Mouse (Mus musculus) midbrain, embryonic 13.5 days (tissue): ENCODE data around the gene Drc1. TPM values are rescaled to one million over a fixed set of nuclear protein-coding genes. Genes with fewer than 3 reads are reported as not detected.

Source experiments
- ATAC-seq: fragments of 200-750 bp; cut with Nextera tagmentation; 2 replicates; pipeline ENCODE4 v1.8.0; 2017; ENCODE audit warnings: mild to moderate bottlenecking, moderate TSS enrichment, moderate library complexity
- H3K27ac ChIP-seq: fragments of 300-500 bp; sonication (generic); 2 replicates; pipeline ENCODE4 v1.5.1; 2015; ENCODE audit warnings: inconsistent platforms, mild to moderate bottlenecking, moderate library complexity
- H3K27me3 ChIP-seq: fragments of 300-500 bp; sonication (generic); 2 replicates; pipeline ENCODE4 v1.6.1; 2015; ENCODE audit warnings: mild to moderate bottlenecking, inconsistent platforms
- H3K36me3 ChIP-seq: fragments of 300-500 bp; sonication (generic); 2 replicates; pipeline ENCODE4 v1.6.1; 2015; ENCODE audit warnings: mild to moderate bottlenecking, inconsistent platforms
- H3K4me1 ChIP-seq: fragments of 300-500 bp; sonication (generic); replicated peaks from 2 replicates; pipeline ENCODE4 v1.6.1; 2015; ENCODE audit warnings: inconsistent platforms
- H3K4me2 ChIP-seq: fragments of 300-500 bp; sonication (generic); replicated peaks from 2 replicates; pipeline ENCODE4 v1.6.1; 2015; ENCODE audit warnings: moderate library complexity, mild to moderate bottlenecking, inconsistent platforms
- H3K4me3 ChIP-seq: fragments of 300-500 bp; sonication (generic); replicated peaks from 2 replicates; pipeline ENCODE4 v1.5.1; 2015; ENCODE audit warnings: mild to moderate bottlenecking, inconsistent platforms
- H3K9ac ChIP-seq: fragments of 300-500 bp; sonication (generic); replicated peaks from 2 replicates; pipeline ENCODE4 v1.6.1; 2015; ENCODE audit warnings: mild to moderate bottlenecking, inconsistent platforms
- H3K9me3 ChIP-seq: fragments of 300-500 bp; sonication (generic); 2 replicates; pipeline ENCODE4 v1.6.1; 2016; ENCODE audit warnings: mild to moderate bottlenecking, inconsistent platforms
- WGBS: fragments of 180-500 bp; shearing (Covaris S2); methylation state at CpG from one replicate; pipeline ENCODE4 v1.1.7; 2015; 5-methylcytosine and 5-hydroxymethylcytosine counted together
- polyA plus RNA-seq: library from polyadenylated mRNA; unstranded; fragments of >200 nt; fragmentation: Nextera tagmentation; extraction: Ambion mirVana; gene quantifications from 2 replicates; pipeline ENCODE4 v1.2.1, GENCODE M21; 2015

Gene Drc1
- polyA plus RNA-seq: 2.7 and 3.0 TPM in 2 replicates

DNA sequence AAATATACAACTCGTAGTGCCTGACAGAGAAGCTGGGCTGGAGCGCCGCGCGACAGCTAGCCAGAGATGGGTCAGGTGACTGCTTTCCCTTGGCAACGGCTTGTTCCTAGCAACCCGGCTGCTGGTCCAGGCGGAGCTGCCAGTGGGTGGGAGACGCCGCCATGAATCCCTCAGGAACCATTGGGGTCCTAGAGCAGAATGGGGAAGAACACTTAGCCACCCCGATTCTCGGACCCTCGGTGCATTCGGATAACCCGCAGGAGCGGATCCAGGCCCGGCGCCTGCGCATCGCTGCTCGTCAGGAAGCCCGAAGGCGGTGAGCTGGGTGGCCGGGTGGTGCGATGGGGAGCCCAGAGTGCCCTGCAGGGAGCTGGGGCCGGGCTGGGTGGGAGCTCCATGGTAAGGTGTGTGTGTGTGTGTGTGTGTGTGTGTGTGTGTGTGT, at the start of gene Drc1:
Drc1 (plus strand) TSS at position 98 of the 442 bp plus-strand sequence.
- Histone ChIP-seq H3K27ac (no peak within 1 kb of the TSS), H3K9me3 (peaks cover 6% of the 10 kb centered on the region; the same call in 1 of the 2 replicates), H3K4me1 (peaks cover 4% of the 10 kb centered on the region; the same call in 1 of the 2 replicates), H3K27me3 (no peaks in the 10 kb centered on the region), H3K4me3 (peak within 1 kb of the TSS; percentile 43), H3K36me3 (no peaks in the 10 kb centered on the region), H3K9ac (peak within 1 kb of the TSS; percentile 54), H3K4me2 (peak within 1 kb of the TSS; percentile 57)
- ATAC-seq: peak; percentile 97
- under 1% methylated on average over 23 of the region's 26 CpGs for WGBS

DNA sequence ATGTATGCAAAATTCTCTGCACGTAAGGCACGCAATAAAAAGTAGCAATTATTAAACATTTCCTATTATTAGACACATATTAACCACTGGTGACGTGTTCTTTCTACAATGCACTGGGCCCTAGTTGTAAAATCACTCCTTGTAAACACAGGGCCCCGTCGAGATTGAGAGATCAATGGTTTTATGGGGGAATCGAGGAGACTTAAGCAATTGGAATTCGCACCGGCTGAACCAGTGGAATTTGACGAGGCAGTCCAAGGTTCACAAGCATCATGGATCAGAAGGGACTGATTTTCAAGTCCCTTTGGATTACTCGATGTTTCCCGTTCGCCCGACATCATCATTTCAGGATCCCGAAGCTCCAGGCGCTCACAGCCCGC, 49.3 kb upstream of the Drc1 start:
- 45% methylated on average over 16 of the region's 16 CpGs for WGBS

DNA sequence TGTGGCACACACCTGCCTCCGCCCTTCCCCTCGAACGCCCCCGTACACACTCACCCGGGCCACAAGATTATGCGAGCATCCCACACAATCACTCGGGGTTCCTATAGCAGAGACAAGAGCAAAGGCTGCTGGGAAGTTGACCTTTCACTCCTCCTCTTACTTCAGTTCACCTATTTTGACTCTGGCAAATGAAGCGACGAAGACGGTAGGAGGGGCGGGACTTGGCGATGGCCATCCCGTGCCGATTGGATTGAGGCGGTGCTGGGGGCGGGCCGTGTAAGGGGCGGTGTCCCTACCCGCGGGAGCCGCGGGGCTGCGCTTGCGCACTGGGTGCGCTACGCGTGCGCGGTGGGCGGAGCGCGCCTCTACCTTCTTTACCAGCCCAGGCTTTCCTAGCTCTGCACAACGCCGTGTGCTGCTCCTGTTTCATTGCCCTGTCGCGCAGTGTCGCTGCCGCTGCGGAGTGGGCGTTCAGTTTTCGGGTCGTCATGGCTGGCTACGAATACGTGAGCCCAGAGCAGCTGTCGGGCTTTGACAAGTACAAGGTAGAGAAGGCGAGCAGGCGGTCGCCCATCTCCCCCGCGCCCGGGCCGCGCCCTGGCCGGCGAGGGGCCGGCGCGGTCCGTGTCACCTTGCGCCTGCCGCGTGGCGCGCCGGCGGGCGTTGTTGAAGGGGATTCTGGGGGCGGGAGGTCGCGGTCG, 48.8 kb upstream of the Drc1 start, which contains the start of gene Selenoi:
Selenoi (plus strand) TSS at position 311 of the 701 bp plus-strand sequence.
- ATAC-seq: peak; percentile 99
- H3K27me3 ChIP-seq: no peaks in the 10 kb centered on the region
- peak within 1 kb of the TSS; percentile 78 for H3K4me3 ChIP-seq
- peaks cover 31% of the 10 kb centered on the region for H3K4me1 ChIP-seq
- peak within 1 kb of the TSS; percentile 74 for H3K4me2 ChIP-seq
- 0 out of 2 replicates have a peak, but pooled peaks cover 2% of the 10 kb centered on the region for H3K9me3 ChIP-seq
- H3K36me3 ChIP-seq: peaks cover 5% of the 10 kb centered on the region
- peak within 1 kb of the TSS; percentile 92 for H3K27ac ChIP-seq
- H3K9ac ChIP-seq: peak within 1 kb of the TSS; percentile 91
- 4% methylated on average over 71 of the region's 71 CpGs for WGBS

More for the DNA sequence above, 49.3 kb upstream of the Drc1 start:
- peaks cover 31% of the 10 kb centered on the region for H3K4me1 ChIP-seq
- H3K4me3 ChIP-seq: peak overlapping the region; percentile 78
- 0 out of 2 replicates have a peak, but pooled peaks cover 2% of the 10 kb centered on the region for H3K9me3 ChIP-seq
- H3K36me3 ChIP-seq: peaks cover 5% of the 10 kb centered on the region
- peak overlapping the region; percentile 79 for H3K9ac ChIP-seq
- peak overlapping the region; percentile 84 for H3K27ac ChIP-seq
- H3K4me2 ChIP-seq: peak overlapping the region; percentile 74
- no peaks in the 10 kb centered on the region for H3K27me3 ChIP-seq
- no peak for ATAC-seq

DNA sequence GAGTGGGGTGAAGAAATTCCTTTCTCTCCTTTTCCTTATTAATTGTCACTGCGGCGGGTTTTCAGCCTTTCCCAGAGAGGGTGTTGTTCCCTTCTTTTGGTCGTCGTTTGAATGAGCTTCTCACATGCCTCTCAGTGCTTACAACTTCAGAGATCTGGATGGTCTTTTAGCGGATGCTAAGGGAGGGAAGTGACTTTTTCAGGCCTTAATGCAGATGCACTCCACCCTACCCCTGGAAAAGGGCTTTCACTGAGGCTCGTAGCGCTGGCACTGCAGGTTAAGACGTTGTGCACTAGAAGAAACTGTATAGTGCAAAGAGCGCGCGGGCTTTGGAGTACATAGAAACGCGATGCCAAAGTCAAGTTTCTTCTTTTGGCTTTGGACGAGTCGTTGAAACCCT, 48.1 kb upstream of the Drc1 start:
- peak overlapping the region; percentile 78 for H3K4me3 ChIP-seq
- no peaks in the 10 kb centered on the region for H3K27me3 ChIP-seq
- ATAC-seq: no peak
- peak overlapping the region; percentile 91 for H3K9ac ChIP-seq
- 2% methylated on average over 15 of the region's 15 CpGs for WGBS
- H3K4me1 ChIP-seq: peaks cover 31% of the 10 kb centered on the region
- peak overlapping the region; percentile 74 for H3K4me2 ChIP-seq
- peak overlapping the region; percentile 92 for H3K27ac ChIP-seq
- 0 out of 2 replicates have a peak, but pooled peaks cover 2% of the 10 kb centered on the region for H3K9me3 ChIP-seq
- H3K36me3 ChIP-seq: peaks cover 5% of the 10 kb centered on the region

DNA sequence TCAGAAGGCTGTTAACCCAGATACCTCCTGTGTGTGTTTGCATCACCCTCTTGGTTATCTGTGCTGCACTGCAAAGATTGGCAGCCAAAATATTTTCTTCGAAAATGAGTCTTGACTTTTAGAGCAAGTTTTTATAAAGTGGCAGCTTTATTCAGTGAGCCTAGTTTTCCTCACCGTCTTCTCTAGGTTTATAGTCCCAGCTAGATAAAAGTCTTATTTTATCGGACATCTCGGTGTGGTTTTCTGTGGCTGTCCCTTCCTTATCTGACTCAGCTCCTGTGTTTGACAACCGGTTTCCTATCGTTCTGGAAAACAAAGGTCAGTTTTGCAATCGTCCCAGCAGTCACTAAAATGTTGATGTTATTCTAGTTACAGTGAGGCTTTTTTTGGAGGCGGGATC, 47.2 kb upstream of the Drc1 start:
- WGBS: 79% methylated on average over 8 of the region's 8 CpGs

DNA sequence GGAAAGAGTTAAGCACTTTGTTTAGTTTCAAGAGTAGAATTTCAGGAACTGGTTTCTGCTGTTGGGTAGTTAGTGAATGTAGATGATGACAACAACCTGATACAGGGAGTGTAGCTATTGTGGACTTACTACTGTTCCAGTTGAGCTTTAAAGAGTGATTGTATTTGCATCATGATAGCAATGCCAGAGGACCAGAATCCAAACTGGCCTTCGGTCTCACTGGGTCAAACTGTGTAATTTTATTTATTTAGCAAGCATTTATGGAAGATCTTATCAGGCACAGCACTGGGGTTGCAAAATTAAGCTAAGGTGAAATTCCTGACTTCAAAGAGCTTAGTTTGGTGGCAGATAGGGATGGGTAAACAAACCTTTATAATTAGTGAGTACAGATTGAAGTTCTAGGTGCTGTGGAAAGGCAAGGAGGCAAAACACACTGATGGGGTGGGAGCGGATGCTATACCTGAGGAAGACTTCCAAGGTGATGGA, 45.5 kb upstream of the Drc1 start:
- H3K27ac ChIP-seq: no peak overlapping the region
- 99% methylated on average over 2 of the region's 2 CpGs for WGBS
- no peak overlapping the region for H3K4me2 ChIP-seq
- no peaks in the 10 kb centered on the region for H3K27me3 ChIP-seq
- no peak overlapping the region for H3K9ac ChIP-seq
- H3K9me3 ChIP-seq: no peaks in the 10 kb centered on the region
- no peak for ATAC-seq
- H3K4me3 ChIP-seq: no peak overlapping the region
- peaks cover 31% of the 10 kb centered on the region for H3K4me1 ChIP-seq
- peaks cover under 1% of the 10 kb centered on the region; the same call in 1 of the 2 replicates for H3K36me3 ChIP-seq

More for the DNA sequence above, 47.2 kb upstream of the Drc1 start:
- Histone ChIP-seq H3K9me3 (0 out of 2 replicates have a peak, but pooled peaks cover 2% of the 10 kb centered on the region), H3K36me3 (peaks cover 5% of the 10 kb centered on the region), H3K9ac (peak overlapping the region; percentile 91), H3K4me1 (peaks cover 31% of the 10 kb centered on the region), H3K27ac (no peak overlapping the region), H3K27me3 (no peaks in the 10 kb centered on the region), H3K4me3 (peak overlapping the region; percentile 78), H3K4me2 (peak overlapping the region; percentile 74)
- no peak for ATAC-seq

DNA sequence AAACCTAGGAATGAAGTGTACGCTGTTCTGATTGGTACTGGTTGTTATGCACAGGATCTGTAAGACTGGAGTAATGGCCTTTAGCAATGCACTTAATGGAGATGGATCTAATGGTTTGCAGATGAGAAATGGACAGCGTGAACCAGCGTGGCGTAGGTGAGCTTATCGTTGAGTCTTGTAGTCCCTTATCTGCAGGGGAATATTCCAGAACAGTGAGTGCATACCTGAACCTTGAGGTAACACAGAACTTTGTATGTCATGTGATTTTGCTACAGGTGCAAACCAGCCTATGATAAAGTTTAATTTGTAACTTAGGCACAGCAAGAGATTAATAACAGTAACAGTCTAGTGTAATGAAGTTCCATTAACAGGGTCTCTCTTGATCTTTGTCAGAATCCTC, 42.7 kb upstream of the Drc1 start:
- WGBS: 96% methylated on average over 5 of the region's 5 CpGs
- Histone ChIP-seq H3K9ac (no peak overlapping the region), H3K4me3 (no peak overlapping the region), H3K9me3 (no peaks in the 10 kb centered on the region), H3K4me1 (peaks cover 27% of the 10 kb centered on the region), H3K27ac (no peak overlapping the region), H3K4me2 (no peak overlapping the region), H3K36me3 (no peaks in the 10 kb centered on the region), H3K27me3 (no peaks in the 10 kb centered on the region)
- ATAC-seq: no peak

DNA sequence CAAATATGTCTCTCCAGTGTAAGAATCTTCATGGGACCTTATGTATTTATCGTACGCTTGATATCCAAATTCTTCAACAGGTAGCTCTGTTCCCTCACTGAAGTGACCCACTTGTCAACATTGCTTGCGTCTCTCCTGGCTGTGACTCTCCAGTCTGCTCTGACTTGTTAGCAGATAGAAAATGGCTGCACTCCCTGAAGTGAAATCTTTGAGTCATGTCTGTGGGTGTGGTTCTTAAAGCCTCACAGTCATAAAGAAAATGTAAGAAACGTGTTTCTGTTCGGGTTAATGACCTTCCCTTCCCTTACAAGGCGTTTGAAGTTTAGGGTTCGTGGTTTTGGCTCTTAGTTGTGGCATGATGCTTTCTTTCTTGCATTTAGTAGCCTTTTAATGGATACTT, 40.6 kb upstream of the Drc1 start:
- no peak overlapping the region for H3K9ac ChIP-seq
- peaks cover 18% of the 10 kb centered on the region for H3K4me1 ChIP-seq
- no peaks in the 10 kb centered on the region for H3K27me3 ChIP-seq
- H3K4me2 ChIP-seq: no peak overlapping the region
- H3K36me3 ChIP-seq: no peaks in the 10 kb centered on the region
- no peak overlapping the region for H3K27ac ChIP-seq
- WGBS: 94% methylated on average over 7 of the region's 7 CpGs
- ATAC-seq: no peak
- no peaks in the 10 kb centered on the region for H3K9me3 ChIP-seq
- no peak overlapping the region for H3K4me3 ChIP-seq

DNA sequence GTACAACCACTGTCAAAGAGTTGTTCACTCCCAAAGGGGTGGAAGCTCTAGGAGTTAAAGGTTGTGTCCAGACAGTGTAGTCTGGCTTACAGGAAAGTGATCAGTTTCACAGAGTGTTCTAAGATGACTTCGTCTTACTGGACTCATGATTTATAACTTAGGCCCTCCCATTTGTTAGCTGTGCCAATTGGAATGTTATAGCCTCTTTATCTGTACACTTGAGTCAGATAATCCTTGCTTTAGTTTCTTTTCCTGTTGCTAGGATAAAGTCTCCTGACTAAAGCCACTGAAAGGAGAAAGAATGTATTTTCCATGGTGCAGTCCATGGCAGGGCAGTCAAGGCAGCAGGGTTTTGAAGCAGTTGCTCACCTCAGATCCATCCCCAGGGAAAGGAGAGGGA, 38.8 kb upstream of the Drc1 start:
- Histone ChIP-seq H3K36me3 (peaks cover under 1% of the 10 kb centered on the region; the same call in 1 of the 2 replicates), H3K27ac (no peak overlapping the region), H3K9ac (no peak overlapping the region), H3K4me2 (no peak overlapping the region), H3K27me3 (no peaks in the 10 kb centered on the region), H3K9me3 (no peaks in the 10 kb centered on the region), H3K4me1 (peaks cover 18% of the 10 kb centered on the region), H3K4me3 (no peak overlapping the region)
- ATAC-seq: no peak
- 63% methylated on average over 1 of the region's 1 CpGs for WGBS

DNA sequence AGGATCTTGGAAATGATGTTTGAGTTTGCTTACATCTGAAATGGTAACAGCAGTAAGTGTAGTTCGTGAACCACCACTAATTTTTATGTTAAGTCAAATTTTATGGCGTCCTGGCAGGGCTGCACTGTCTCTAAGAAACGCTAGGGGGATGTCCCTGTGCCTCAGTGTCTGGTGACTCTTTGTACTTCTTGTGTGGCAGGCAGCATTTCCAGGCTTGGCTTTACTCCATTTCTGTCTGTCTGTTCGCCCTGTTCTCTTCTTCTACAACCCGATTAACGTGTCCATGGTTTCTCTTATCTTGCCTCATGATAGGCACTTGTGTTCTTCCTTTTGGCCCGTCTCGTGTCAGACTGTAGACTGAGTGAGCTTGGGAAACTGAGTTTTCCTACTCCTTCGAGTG, 37.4 kb upstream of the Drc1 start:
- H3K27ac ChIP-seq: no peak overlapping the region; the same call in 1 of the 2 replicates
- H3K4me1 ChIP-seq: peaks cover 18% of the 10 kb centered on the region
- H3K9me3 ChIP-seq: no peaks in the 10 kb centered on the region
- H3K27me3 ChIP-seq: no peaks in the 10 kb centered on the region
- H3K36me3 ChIP-seq: peaks cover 7% of the 10 kb centered on the region; the same call in 1 of the 2 replicates
- no peak overlapping the region for H3K9ac ChIP-seq
- 68% methylated on average over 9 of the region's 9 CpGs for WGBS
- ATAC-seq: no peak
- H3K4me2 ChIP-seq: no peak overlapping the region
- no peak overlapping the region for H3K4me3 ChIP-seq

DNA sequence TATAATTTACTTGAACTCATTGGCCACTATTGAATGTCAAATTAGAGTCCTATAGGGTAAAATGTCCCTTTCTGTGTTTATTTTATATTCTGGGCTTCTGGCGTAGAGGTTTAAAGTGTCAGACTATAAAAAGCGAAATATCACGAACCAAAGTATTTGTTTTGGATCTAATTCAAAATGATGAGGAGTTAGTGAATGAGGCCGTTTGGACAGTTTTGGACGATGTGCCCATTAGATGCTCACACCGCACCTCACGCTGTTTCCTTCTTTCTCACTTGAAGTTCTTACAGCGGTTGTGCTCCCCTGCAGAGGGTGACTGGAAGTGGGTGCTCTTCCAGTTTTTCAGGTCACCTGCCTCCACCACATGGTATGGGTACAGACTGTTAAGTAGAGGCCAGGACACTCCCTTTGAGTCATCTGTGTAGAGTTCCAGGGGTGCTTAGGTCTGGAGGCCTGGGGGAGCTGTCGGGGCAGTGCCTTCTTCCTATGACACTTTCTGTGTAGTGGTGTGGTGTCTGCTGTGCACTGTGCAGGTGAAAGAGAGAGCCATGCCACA, 35.2 kb upstream of the Drc1 start:
- peaks cover 18% of the 10 kb centered on the region for H3K4me1 ChIP-seq
- peaks cover 20% of the 10 kb centered on the region for H3K36me3 ChIP-seq
- H3K4me2 ChIP-seq: no peak overlapping the region
- no peak overlapping the region for H3K27ac ChIP-seq
- ATAC-seq: no peak
- H3K27me3 ChIP-seq: no peaks in the 10 kb centered on the region
- no peaks in the 10 kb centered on the region for H3K9me3 ChIP-seq
- H3K4me3 ChIP-seq: no peak overlapping the region
- no peak overlapping the region for H3K9ac ChIP-seq
- 95% methylated on average over 9 of the region's 9 CpGs for WGBS

DNA sequence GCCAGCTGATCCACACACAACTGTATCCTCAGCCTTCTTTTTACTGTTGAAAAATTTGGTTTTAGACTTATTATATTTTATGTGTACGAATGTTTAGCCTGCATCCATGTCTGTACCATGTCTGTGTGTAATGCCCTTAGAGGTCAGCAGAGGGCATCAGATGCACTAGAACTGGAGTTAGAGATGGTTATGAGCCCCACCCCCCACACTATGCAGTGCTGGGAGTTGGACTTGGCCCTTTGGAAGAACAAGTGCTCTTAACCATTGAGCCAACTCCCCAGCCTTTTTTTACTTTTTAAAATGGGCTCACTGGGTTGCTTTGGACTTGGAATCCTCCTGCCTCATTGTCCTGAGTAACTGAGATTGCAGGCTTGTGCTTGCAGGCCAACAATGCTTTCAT, 33.5 kb upstream of the Drc1 start:
- H3K36me3 ChIP-seq: peaks cover 25% of the 10 kb centered on the region
- H3K9me3 ChIP-seq: no peaks in the 10 kb centered on the region
- H3K4me2 ChIP-seq: no peak overlapping the region
- peaks cover 14% of the 10 kb centered on the region for H3K4me1 ChIP-seq
- H3K27me3 ChIP-seq: no peaks in the 10 kb centered on the region
- 94% methylated on average over 1 of the region's 1 CpGs for WGBS
- H3K27ac ChIP-seq: no peak overlapping the region
- no peak overlapping the region for H3K9ac ChIP-seq
- no peak for ATAC-seq
- no peak overlapping the region for H3K4me3 ChIP-seq
